Mouse (Mus musculus) spleen, adult 2 months (tissue): Measurements from ENCODE around the gene Nxph4.

Experiments used
- CTCF ChIP-seq: fragments of 200-500 bp; IDR thresholded peaks from 2 replicates; pipeline ENCODE4 v1.5.1; 2011; ENCODE audit warnings: mild to moderate bottlenecking, inconsistent platforms; ENCODE audit not compliant: insufficient read depth, insufficient read length, insufficient replicate concordance; ENCODE audit errors: extremely low read depth
- POLR2A ChIP-seq: fragments of 200-500 bp; IDR thresholded peaks from 2 replicates; pipeline ENCODE4 v1.6.1; 2011; ENCODE audit warnings: low read depth, low read length, inconsistent platforms

DNA sequence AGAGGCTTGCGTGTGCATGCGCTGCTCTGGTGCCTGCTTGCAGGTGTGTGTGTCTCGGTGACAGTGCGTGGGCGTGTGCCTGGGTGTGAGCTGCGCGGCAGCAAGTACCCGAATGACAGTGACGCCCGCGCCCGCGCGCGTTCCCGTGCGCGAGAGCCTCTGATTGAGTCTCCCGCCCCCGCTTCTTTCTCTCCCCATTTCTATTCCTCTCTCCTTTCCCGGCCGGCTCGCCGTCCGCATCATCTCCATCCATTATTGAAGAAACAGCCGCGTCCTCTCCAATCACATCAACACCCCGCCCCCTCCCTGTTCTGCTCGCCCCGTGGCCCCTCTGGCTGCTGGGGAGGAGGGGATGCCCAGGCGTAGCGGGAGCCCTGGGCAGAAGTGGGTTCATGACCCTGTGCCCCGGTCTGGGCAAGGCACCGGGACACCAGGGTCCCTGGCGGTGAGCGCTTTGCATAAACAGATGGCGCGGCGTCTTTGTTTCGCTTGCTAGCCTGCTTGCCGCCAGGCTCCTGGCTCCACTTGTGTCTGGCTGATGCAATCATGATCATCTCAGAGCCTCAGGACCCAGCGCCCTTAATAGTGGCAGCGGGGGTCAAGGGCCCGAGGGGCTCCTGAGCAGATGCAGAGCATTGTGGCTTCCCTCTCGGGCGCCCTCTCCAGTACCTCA, 22.6 kb downstream of the Nxph4 start:
- TF ChIP-seq CTCF: no peak
- no peak for TF ChIP-seq POLR2A
